Mouse (Mus musculus) cerebellum, postnatal 10 days (tissue): ENCODE measurements around the gene Cdcp1.

Experiments
- DNase-seq, 2 experiments: peaks; one replicate each; pipeline ENCODE4 v3.0.0; 2021; ENCODE audit warnings: mixed read lengths in 2 of 2

Gene Cdcp1

GRCm38 (mm10) chr9:123207895-123208294 lies 7.9 kb downstream of the Cdcp1 start:
- peak; percentile 21 to 33 for DNase-seq

- no peak for DNase-seq
Measured at GRCm38 (mm10) chr9:123206948-123207347, 8.9 kb downstream of the Cdcp1 start.

- no peak for DNase-seq
Measured at GRCm38 (mm10) chr9:123206526-123206925, 9.3 kb downstream of the Cdcp1 start.

- DNase-seq: no peak
Measured at GRCm38 (mm10) chr9:123200116-123200515, 15.7 kb downstream of the Cdcp1 start.

- DNase-seq: no peak
Measured at GRCm38 (mm10) chr9:123188271-123188670, 27.6 kb downstream of the Cdcp1 start.

GRCm38 (mm10) chr9:123187589-123187988 lies 28.2 kb downstream of the Cdcp1 start:
- no peak for DNase-seq

- no peak for DNase-seq
Measured at GRCm38 (mm10) chr9:123186151-123186550, 29.7 kb downstream of the Cdcp1 start.

GRCm38 (mm10) chr9:123185546-123185945 lies 30.3 kb downstream of the Cdcp1 start:
- DNase-seq: peak in 1 of 2 experiments; percentile 3

GRCm38 (mm10) chr9:123183226-123183625 lies 32.6 kb downstream of the Cdcp1 start:
- DNase-seq: no peak

GRCm38 (mm10) chr9:123180003-123180402 lies 35.8 kb downstream of the Cdcp1 start:
- no peak for DNase-seq

- DNase-seq: no peak
Measured at GRCm38 (mm10) chr9:123177380-123178048, 38.3 kb downstream of the Cdcp1 start.

- DNase-seq: no peak
Measured at GRCm38 (mm10) chr9:123174356-123174755, 41.5 kb downstream of the Cdcp1 start.

- DNase-seq: no peak
Measured at GRCm38 (mm10) chr9:123173760-123174159, 42.1 kb downstream of the Cdcp1 start.

GRCm38 (mm10) chr9:123165781-123166443 lies 49.9 kb downstream of the Cdcp1 start:
- DNase-seq: no peak

GRCm38 (mm10) chr9:123162985-123163694 lies 52.7 kb downstream of the Cdcp1 start:
- no peak for DNase-seq

GRCm38 (mm10) chr9:123161792-123162191 lies 54.0 kb downstream of the Cdcp1 start:
- no peak for DNase-seq

GRCm38 (mm10) chr9:123159330-123159729 lies 56.5 kb downstream of the Cdcp1 start:
- peak; percentile 73 to 75 for DNase-seq

GRCm38 (mm10) chr9:123158125-123158836 lies 57.6 kb downstream of the Cdcp1 start:
- DNase-seq: peak; percentile 55 to 70

- DNase-seq: peak; percentile 49 to 68
Measured at GRCm38 (mm10) chr9:123157699-123158098, 58.1 kb downstream of the Cdcp1 start.

- peak; percentile 74 to 80 for DNase-seq
Measured at GRCm38 (mm10) chr9:123156910-123157361, 58.9 kb downstream of the Cdcp1 start.

- DNase-seq: no peak
Measured at GRCm38 (mm10) chr9:123153121-123153520, 62.7 kb downstream of the Cdcp1 start.

GRCm38 (mm10) chr9:123152026-123152425 lies 63.8 kb downstream of the Cdcp1 start:
- DNase-seq: no peak

- DNase-seq: no peak
Measured at GRCm38 (mm10) chr9:123151561-123151960, 64.3 kb downstream of the Cdcp1 start.
